9 mouse cellular contexts compared by ENCODE assay signal in the genomic region with DNA sequence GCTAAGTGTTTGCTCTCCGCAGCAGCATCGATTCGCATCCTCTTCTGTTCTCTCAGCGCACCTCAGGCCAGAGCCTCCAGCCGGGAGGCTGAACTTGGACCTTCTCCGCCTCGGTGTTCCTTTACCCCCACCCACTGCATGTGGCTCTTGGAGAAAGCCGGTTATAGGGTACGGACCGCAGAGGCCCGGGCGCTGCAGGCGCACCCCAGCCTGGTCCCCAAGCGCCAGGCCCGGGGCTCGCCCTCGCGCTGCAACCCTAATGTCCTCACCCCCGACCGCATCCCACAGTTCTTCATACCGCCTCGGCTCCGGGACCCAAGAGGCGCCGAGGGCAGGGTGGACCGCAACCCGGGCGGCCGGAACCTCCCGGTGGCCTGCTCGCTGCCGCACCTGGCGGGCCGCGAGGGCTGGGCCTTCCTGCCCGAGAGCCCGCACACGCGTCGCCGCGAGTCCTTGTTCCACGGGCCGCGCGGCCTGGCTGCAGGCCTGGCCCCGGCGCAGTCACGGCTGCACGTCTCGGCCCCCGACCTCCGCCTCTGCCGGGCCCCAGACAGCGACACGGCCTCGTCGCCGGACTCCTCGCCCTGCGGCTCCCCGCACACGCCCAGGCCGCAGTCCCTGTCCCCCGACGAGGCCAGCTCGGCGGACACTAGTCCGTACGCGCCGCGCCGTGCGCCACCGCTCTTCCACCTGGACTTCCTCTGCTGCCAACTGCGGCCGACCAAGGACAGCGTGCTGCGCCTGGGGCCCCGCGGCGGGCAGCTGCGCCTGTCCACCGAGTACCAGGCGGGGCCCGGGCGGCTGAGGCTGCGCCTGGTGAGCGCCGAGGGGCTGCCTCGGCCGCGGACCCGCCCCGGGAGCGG. TPM values are rescaled to one million over a fixed set of nuclear protein-coding genes. Genes with fewer than 3 reads are reported as not detected.
A peak's percentile ranks its signal among the peaks of the same experiment; 100 is the strongest.
DNase-seq lines count a peak whose midpoint lies in the region; ATAC-seq and TF ChIP-seq lines count a peak whose summit lies in the region.
"Had no signal": no experiment of that assay in that cellular context is flagged by ENCODE, and none has a peak within 500 bp of the region (broad histone marks: within the 10 kb centered on the region; RNA-seq: fewer than 3 reads in every experiment).

No protein-coding gene starts in this region.

- no peaks in the 10 kb centered on the region for H3K36me3 ChIP-seq in intestine, embryonic 16.5 days (ENCODE audit: control insufficient read depth, insufficient read depth, low read length)
- H3K36me3 ChIP-seq in liver, postnatal 0 days (replicated peaks; ENCODE audit: insufficient read depth, low read length), result no peaks in the 10 kb centered on the region

- H3K9me3 ChIP-seq in intestine, embryonic 16.5 days (ENCODE audit: control insufficient read depth, low read length), result no peaks in the 10 kb centered on the region
- H3K9me3 ChIP-seq in liver, postnatal 0 days (ENCODE audit: low read length), result no peaks in the 10 kb centered on the region

- intact Hi-C loops in gastrocnemius, postnatal 14 days (cut with DNase I; ENCODE audit: low total_unique reads), result loop anchor here (10.0 kb wide), 1 partner anchor 241 kb away; no protein-coding TSS in a partner anchor

- TF ChIP-seq CTCF in lung, adult 2 months (IDR thresholded peaks at IDR 0.05; ENCODE audit: insufficient read depth, low read length), result no peak
- TF ChIP-seq CTCF in liver, postnatal 0 days (IDR thresholded peaks at IDR 0.05; ENCODE audit: low read depth), result no peak

- no peak for TF ChIP-seq POLR2A in lung, adult 2 months (IDR thresholded peaks at IDR 0.05; ENCODE audit: borderline replicate concordance, extremely low read depth, low read depth, low read length)

- WGBS in lung, adult 2 months, result 8% methylated on average over 97 of the region's 97 CpGs
- 6% methylated on average over 88 of the region's 97 CpGs for WGBS in intestine, embryonic 16.5 days
- WGBS in liver, postnatal 0 days (ENCODE audit: insufficient replicate concordance), result 7% methylated on average over 85 of the region's 97 CpGs

- H3K27me3 ChIP-seq in intestine, embryonic 16.5 days (replicated peaks; ENCODE audit: control insufficient read depth, insufficient read depth, low read length), result peaks cover 4% of the 10 kb centered on the region; the same call in 1 of the 2 replicates
- H3K27me3 ChIP-seq in liver, postnatal 0 days (ENCODE audit: insufficient read depth, low read length), result peaks cover 34% of the 10 kb centered on the region

- peak overlapping the region; percentile 5 for H3K4me3 ChIP-seq in lung, adult 2 months (replicated peaks; ENCODE audit: extremely low read depth, low read depth, low read length)
- H3K4me3 ChIP-seq in intestine, embryonic 16.5 days (ENCODE audit: low read length), result peak overlapping the region; percentile 60
- H3K4me3 ChIP-seq in liver, postnatal 0 days (ENCODE audit: low read depth, low read length), result peak overlapping the region; percentile 42

- H3K4me2 ChIP-seq in intestine, embryonic 16.5 days (ENCODE audit: low read depth, low read length), result peak overlapping the region; percentile 93
- peak overlapping the region; percentile 66 for H3K4me2 ChIP-seq in liver, postnatal 0 days (ENCODE audit: low read depth, low read length)

- DNase-seq in lung, adult 2 months, result peak; percentile 37
- no peak for DNase-seq in lung, postnatal 25 days (ENCODE audit: low spot score)
- peak; percentile 70 to 72 for DNase-seq in cerebellum, postnatal 14 days
- DNase-seq in gastrocnemius, postnatal 14 days, result peak; percentile 51
- DNase-seq in liver, postnatal 0 days, result peak; percentile 40
- DNase-seq in ovary, postnatal 14 days (ENCODE audit: low spot score), result peak; percentile 37
- no peak for DNase-seq in natural killer cell, adult 2 months (ENCODE audit: low spot score in 2 of 2)

- peak; percentile 63 for ATAC-seq in intestine, embryonic 16.5 days
- peak; percentile 56 for ATAC-seq in liver, postnatal 0 days

- H3K27ac ChIP-seq in intestine, embryonic 16.5 days (ENCODE audit: low read length), result no peak overlapping the region
- no peak overlapping the region for H3K27ac ChIP-seq in liver, postnatal 0 days (ENCODE audit: low read depth)

- peak overlapping the region; percentile 82 for H3K9ac ChIP-seq in intestine, embryonic 16.5 days (ENCODE audit: low read depth, low read length)
- peak overlapping the region; percentile 50 for H3K9ac ChIP-seq in liver, postnatal 0 days (replicated peaks)

- TF ChIP-seq EP300 in liver, postnatal 0 days (IDR thresholded peaks at IDR 0.05; ENCODE audit: low read depth), result no peak

- no peaks in the 10 kb centered on the region for H3K4me1 ChIP-seq in lung, adult 2 months (ENCODE audit: control insufficient read depth, insufficient read depth, low read length)
- peaks cover 7% of the 10 kb centered on the region for H3K4me1 ChIP-seq in intestine, embryonic 16.5 days (ENCODE audit: control insufficient read depth, insufficient read depth, low read length)
- H3K4me1 ChIP-seq in liver, postnatal 0 days (ENCODE audit: insufficient read depth), result peaks cover 9% of the 10 kb centered on the region; the same call in 1 of the 2 replicates

RNA-seq across cellular contexts. Expression of gene C2cd4d, which starts 1.3 kb away (rescaled TPM):
- 0.37 and 0.83 TPM in 2 replicates for polyA plus RNA-seq in lung, adult 2 months (2012; rRNA removed)
- under 1 TPM; 0.18 to 0.31 TPM for total RNA-seq in gastrocnemius, postnatal 14 days (2021)
- 0.38 and 0.71 TPM in 2 replicates for polyA plus RNA-seq in intestine, embryonic 16.5 days (2015; fragmentation: Nextera tagmentation; extraction: Ambion mirVana)
- 0.24 and 0.34 TPM in 2 replicates for polyA plus RNA-seq in liver, postnatal 0 days (2015; fragmentation: Nextera tagmentation; extraction: Ambion mirVana)

RNA-seq across cellular contexts. Expression of gene Rorc, which starts 9.1 kb away (rescaled TPM):
- polyA plus RNA-seq in lung, adult 2 months (2012; rRNA removed), result 6.3 and 7.9 TPM in 2 replicates
- total RNA-seq in gastrocnemius, postnatal 14 days (2021), result 10 to 100 TPM; 15.8 to 22.8 TPM
- polyA plus RNA-seq in intestine, embryonic 16.5 days (2015; fragmentation: Nextera tagmentation; extraction: Ambion mirVana), result 11.8 and 14.6 TPM in 2 replicates
- 5.4 and 6.6 TPM in 2 replicates for polyA plus RNA-seq in liver, postnatal 0 days (2015; fragmentation: Nextera tagmentation; extraction: Ambion mirVana)

RNA-seq across cellular contexts. Expression of gene Them5, which starts 21.6 kb away (rescaled TPM):
- 0.26 and 24.4 TPM in 2 replicates for polyA plus RNA-seq in lung, adult 2 months (2012; rRNA removed)
- under 1 TPM in 1 of 2 experiments, not detected in 1; 0.16 TPM for total RNA-seq in gastrocnemius, postnatal 14 days (2021)
- polyA plus RNA-seq in intestine, embryonic 16.5 days (2015; fragmentation: Nextera tagmentation; extraction: Ambion mirVana), result 0.42 TPM in 1 of 2 replicates, not detected in the other
- not detected in 2 replicates for polyA plus RNA-seq in liver, postnatal 0 days (2015; fragmentation: Nextera tagmentation; extraction: Ambion mirVana)
- total RNA-seq: left cerebral cortex, postnatal 10 days had no signal

RNA-seq across cellular contexts. Expression of gene Lingo4, which starts 34.8 kb away (rescaled TPM):
- polyA plus RNA-seq in lung, adult 2 months (2012; rRNA removed), result 0.12 and 0.17 TPM in 2 replicates
- total RNA-seq in gastrocnemius, postnatal 14 days (2021), result under 1 TPM; 0.06 to 0.11 TPM
- 0.48 and 0.54 TPM in 2 replicates for polyA plus RNA-seq in intestine, embryonic 16.5 days (2015; fragmentation: Nextera tagmentation; extraction: Ambion mirVana)
- polyA plus RNA-seq in liver, postnatal 0 days (2015; fragmentation: Nextera tagmentation; extraction: Ambion mirVana), result 0.38 and 0.46 TPM in 2 replicates

RNA-seq across cellular contexts. Expression of gene Tdrkh, which starts 49.6 kb away (rescaled TPM):
- 0.17 and 0.44 TPM in 2 replicates for polyA plus RNA-seq in lung, adult 2 months (2012; rRNA removed)
- 1 to 10 TPM; 3.5 to 4.8 TPM for total RNA-seq in gastrocnemius, postnatal 14 days (2021)
- polyA plus RNA-seq in intestine, embryonic 16.5 days (2015; fragmentation: Nextera tagmentation; extraction: Ambion mirVana), result 9.0 and 10.3 TPM in 2 replicates
- polyA plus RNA-seq in liver, postnatal 0 days (2015; fragmentation: Nextera tagmentation; extraction: Ambion mirVana), result 7.1 and 7.7 TPM in 2 replicates

Comparison
In these comparisons a context has a peak if more than half of its experiments do, and no peak if none do; other contexts are left out.
1. DNase-seq: peak in lung, adult 2 months (single experiment), cerebellum, postnatal 14 days (2 of 2), gastrocnemius, postnatal 14 days (single experiment), liver, postnatal 0 days (single experiment) and ovary, postnatal 14 days (single experiment); none in lung, postnatal 25 days (single experiment) and natural killer cell, adult 2 months (0 of 2).
2. H3K4me3 ChIP-seq: peak in every context shown above with its lines; median percentile 60 in intestine, embryonic 16.5 days; 42 in liver, postnatal 0 days; 5 in lung, adult 2 months.